Mouse (Mus musculus) embryonic facial prominence, embryonic 12.5 days (tissue): ENCODE results near the gene Pip4k2c. TPM values are rescaled to one million over a fixed set of nuclear protein-coding genes. Genes with fewer than 3 reads are reported as not detected.
A peak's percentile ranks its signal among the peaks of the same experiment; 100 is the strongest.

Source experiments
- ATAC-seq: fragments of 200-750 bp; cut with Nextera tagmentation; 2 replicates; pipeline ENCODE4 v1.8.0; 2017; ENCODE audit not compliant: insufficient number of reproducible peaks, insufficient read depth, low FRiP score, low TSS enrichment
- H3K27ac ChIP-seq: fragments of 300-500 bp; sonication (generic); 2 replicates; pipeline ENCODE4 v1.5.1; 2016; ENCODE audit warnings: mild to moderate bottlenecking
- H3K27me3 ChIP-seq: fragments of 300-500 bp; sonication (generic); 2 replicates; pipeline ENCODE4 v1.6.1; 2016; ENCODE audit warnings: mild to moderate bottlenecking, moderate library complexity
- H3K36me3 ChIP-seq: fragments of 300-500 bp; sonication (generic); 2 replicates; pipeline ENCODE4 v1.6.1; 2016; ENCODE audit warnings: mild to moderate bottlenecking
- H3K4me1 ChIP-seq: fragments of 300-500 bp; sonication (generic); 2 replicates; pipeline ENCODE4 v1.6.1; 2016
- H3K4me2 ChIP-seq: fragments of 300-500 bp; sonication (generic); replicated peaks from 2 replicates; pipeline ENCODE4 v1.6.1; 2016; ENCODE audit warnings: mild to moderate bottlenecking, moderate library complexity
- H3K4me3 ChIP-seq: fragments of 300-500 bp; sonication (generic); 2 replicates; pipeline ENCODE4 v1.5.1; 2016; ENCODE audit warnings: mild to moderate bottlenecking
- H3K9ac ChIP-seq: fragments of 300-500 bp; sonication (generic); 2 replicates; pipeline ENCODE4 v1.6.1; 2016; ENCODE audit warnings: mild to moderate bottlenecking, moderate library complexity
- H3K9me3 ChIP-seq: fragments of 300-500 bp; sonication (generic); 2 replicates; pipeline ENCODE4 v1.6.1; 2016; ENCODE audit warnings: mild to moderate bottlenecking, moderate library complexity
- WGBS: fragments of 180-500 bp; shearing (Covaris S2); methylation state at CpG from one replicate; pipeline ENCODE4 v1.1.7; 2016; 5-methylcytosine and 5-hydroxymethylcytosine counted together
- polyA plus RNA-seq: library from polyadenylated mRNA; unstranded; fragments of >200 nt; fragmentation: Nextera tagmentation; extraction: Ambion mirVana; gene quantifications from 2 replicates; pipeline ENCODE4 v1.2.1, GENCODE M21; 2016

Gene Pip4k2c
- polyA plus RNA-seq, 1 experiment from 2014 or later: 30.5 TPM

GRCm38 (mm10) chr10:127177235-127177634 is 34.1 kb downstream of the Pip4k2c start:
- peaks cover 29% of the 10 kb centered on the region for H3K4me1 ChIP-seq
- no peak overlapping the region for H3K9ac ChIP-seq
- no peaks in the 10 kb centered on the region for H3K9me3 ChIP-seq
- H3K4me2 ChIP-seq: peak overlapping the region; percentile 44
- H3K27ac ChIP-seq: no peak overlapping the region
- no peak overlapping the region for H3K4me3 ChIP-seq
- H3K27me3 ChIP-seq: peaks cover 63% of the 10 kb centered on the region
- ATAC-seq: no peak
- H3K36me3 ChIP-seq: no peaks in the 10 kb centered on the region
- 23% methylated on average over 9 of the region's 9 CpGs for WGBS

GRCm38 (mm10) chr10:127176756-127177155 is 34.6 kb downstream of the Pip4k2c start:
- ATAC-seq: no peak
- Histone ChIP-seq H3K9ac (no peak overlapping the region), H3K27me3 (peaks cover 66% of the 10 kb centered on the region), H3K36me3 (no peaks in the 10 kb centered on the region), H3K4me1 (peaks cover 29% of the 10 kb centered on the region), H3K27ac (no peak overlapping the region), H3K9me3 (no peaks in the 10 kb centered on the region), H3K4me2 (no peak overlapping the region), H3K4me3 (no peak overlapping the region)
- WGBS: 6% methylated on average over 7 of the region's 7 CpGs

- Histone ChIP-seq H3K27me3 (peaks cover 66% of the 10 kb centered on the region), H3K36me3 (no peaks in the 10 kb centered on the region), H3K4me2 (no peak overlapping the region), H3K4me1 (peaks cover 29% of the 10 kb centered on the region), H3K9me3 (no peaks in the 10 kb centered on the region), H3K9ac (no peak overlapping the region), H3K27ac (no peak overlapping the region), H3K4me3 (no peak overlapping the region)
- no peak for ATAC-seq
- WGBS: 32% methylated on average over 3 of the region's 3 CpGs
Measured at GRCm38 (mm10) chr10:127176228-127176627, 35.2 kb downstream of the Pip4k2c start.

GRCm38 (mm10) chr10:127174170-127174569 is 37.2 kb downstream of the Pip4k2c start:
- Histone ChIP-seq H3K9ac (no peak overlapping the region), H3K36me3 (no peaks in the 10 kb centered on the region), H3K27ac (no peak overlapping the region), H3K27me3 (peaks cover 66% of the 10 kb centered on the region), H3K4me2 (no peak overlapping the region), H3K4me3 (no peak overlapping the region), H3K9me3 (no peaks in the 10 kb centered on the region), H3K4me1 (peaks cover 29% of the 10 kb centered on the region)
- ATAC-seq: no peak
- 86% methylated on average over 7 of the region's 7 CpGs for WGBS

GRCm38 (mm10) chr10:127173148-127174065 is 38.0 kb downstream of the Pip4k2c start:
- Histone ChIP-seq H3K36me3 (no peaks in the 10 kb centered on the region), H3K4me3 (no peak overlapping the region), H3K4me2 (no peak overlapping the region), H3K27ac (no peak overlapping the region), H3K4me1 (peaks cover 26% of the 10 kb centered on the region), H3K9me3 (no peaks in the 10 kb centered on the region), H3K9ac (no peak overlapping the region), H3K27me3 (peaks cover 67% of the 10 kb centered on the region)
- WGBS: 81% methylated on average over 16 of the region's 16 CpGs
- no peak for ATAC-seq

- ATAC-seq: no peak
- Histone ChIP-seq H3K9me3 (no peaks in the 10 kb centered on the region), H3K4me3 (no peak overlapping the region), H3K9ac (no peak overlapping the region), H3K27ac (no peak overlapping the region), H3K36me3 (no peaks in the 10 kb centered on the region), H3K4me1 (peaks cover 11% of the 10 kb centered on the region), H3K27me3 (peaks cover 67% of the 10 kb centered on the region), H3K4me2 (no peak overlapping the region)
- 86% methylated on average over 15 of the region's 15 CpGs for WGBS
Measured at GRCm38 (mm10) chr10:127171631-127172200, 39.7 kb downstream of the Pip4k2c start.

- Histone ChIP-seq H3K27me3 (peaks cover 68% of the 10 kb centered on the region), H3K4me3 (peak overlapping the region; percentile 38), H3K4me1 (peaks cover 10% of the 10 kb centered on the region), H3K4me2 (peak overlapping the region; percentile 72), H3K36me3 (no peaks in the 10 kb centered on the region), H3K27ac (no peak overlapping the region), H3K9ac (no peak overlapping the region), H3K9me3 (no peaks in the 10 kb centered on the region)
- under 1% methylated on average over 26 of the region's 29 CpGs for WGBS
- ATAC-seq: peak; percentile 31
Measured at GRCm38 (mm10) chr10:127170837-127171272, 40.5 kb downstream of the Pip4k2c start.

DNA sequence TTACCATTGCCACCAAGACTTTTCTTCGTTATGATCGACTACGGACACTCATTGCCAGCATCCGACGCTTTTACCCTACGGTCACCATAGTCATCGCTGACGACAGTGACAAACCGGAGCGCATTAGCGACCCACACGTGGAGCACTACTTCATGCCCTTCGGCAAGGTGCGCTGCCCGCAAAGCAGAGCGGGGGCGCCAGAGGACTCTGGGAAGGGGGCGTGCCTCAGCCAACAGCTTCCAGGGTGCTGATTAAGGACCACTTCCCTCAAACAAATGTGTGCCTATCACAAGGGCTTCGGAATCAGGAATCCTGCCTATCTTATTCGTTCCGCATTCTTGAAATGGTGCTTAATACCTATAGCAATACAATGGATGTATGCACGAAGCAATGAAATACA is 41.4 kb downstream of the Pip4k2c start:
- Histone ChIP-seq H3K27me3 (peaks cover 76% of the 10 kb centered on the region), H3K4me1 (peaks cover 14% of the 10 kb centered on the region), H3K4me3 (peak overlapping the region; percentile 38), H3K9ac (no peak overlapping the region), H3K9me3 (no peaks in the 10 kb centered on the region), H3K27ac (no peak overlapping the region), H3K4me2 (peak overlapping the region; percentile 72), H3K36me3 (no peaks in the 10 kb centered on the region)
- 1% methylated on average over 22 of the region's 22 CpGs for WGBS
- no peak for ATAC-seq

DNA sequence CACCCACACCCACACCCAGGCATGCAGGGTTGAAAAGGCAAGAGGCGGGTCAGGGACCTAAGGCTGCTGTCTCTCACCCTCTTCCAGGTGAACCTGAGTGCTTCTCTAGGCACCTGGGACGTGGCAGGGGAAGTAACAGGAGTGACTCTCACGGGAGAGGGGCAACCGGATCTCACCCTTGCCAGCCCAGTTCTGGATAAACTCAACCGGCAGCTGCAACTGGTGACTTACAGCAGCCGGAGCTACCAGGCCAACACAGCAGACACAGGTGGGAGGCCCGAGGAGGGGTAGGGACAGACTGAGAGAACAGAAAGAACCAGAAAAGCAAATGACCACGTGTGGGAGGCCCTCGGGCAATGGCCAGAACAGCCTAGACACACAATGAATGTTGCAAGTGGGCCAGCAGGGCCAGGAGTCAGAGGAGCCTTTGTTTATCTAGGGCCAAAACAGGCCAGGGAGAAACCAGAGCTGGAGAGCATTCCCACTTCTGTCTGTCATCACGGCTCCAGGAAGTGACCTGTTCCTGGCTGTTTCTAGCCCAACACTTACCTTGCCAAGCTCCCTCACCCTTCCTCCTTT is 43.7 kb downstream of the Pip4k2c start:
- H3K27ac ChIP-seq: no peak overlapping the region
- H3K36me3 ChIP-seq: no peaks in the 10 kb centered on the region
- H3K4me1 ChIP-seq: peaks cover 14% of the 10 kb centered on the region
- no peaks in the 10 kb centered on the region for H3K9me3 ChIP-seq
- H3K4me3 ChIP-seq: no peak overlapping the region
- ATAC-seq: no peak
- H3K27me3 ChIP-seq: peaks cover 79% of the 10 kb centered on the region
- no peak overlapping the region for H3K4me2 ChIP-seq
- no peak overlapping the region for H3K9ac ChIP-seq
- WGBS: 26% methylated on average over 10 of the region's 10 CpGs

GRCm38 (mm10) chr10:127166771-127167613 is 44.4 kb downstream of the Pip4k2c start:
- no peak overlapping the region for H3K9ac ChIP-seq
- H3K4me2 ChIP-seq: no peak overlapping the region; the same call in 1 of the 2 replicates
- H3K27me3 ChIP-seq: peaks cover 76% of the 10 kb centered on the region
- no peak for ATAC-seq
- 18% methylated on average over 15 of the region's 15 CpGs for WGBS
- no peak overlapping the region for H3K27ac ChIP-seq
- no peaks in the 10 kb centered on the region for H3K9me3 ChIP-seq
- peaks cover 14% of the 10 kb centered on the region for H3K4me1 ChIP-seq
- H3K4me3 ChIP-seq: 0 out of 2 replicates have a peak overlapping the region, but pooled peaks have one; percentile 4
- no peaks in the 10 kb centered on the region for H3K36me3 ChIP-seq

DNA sequence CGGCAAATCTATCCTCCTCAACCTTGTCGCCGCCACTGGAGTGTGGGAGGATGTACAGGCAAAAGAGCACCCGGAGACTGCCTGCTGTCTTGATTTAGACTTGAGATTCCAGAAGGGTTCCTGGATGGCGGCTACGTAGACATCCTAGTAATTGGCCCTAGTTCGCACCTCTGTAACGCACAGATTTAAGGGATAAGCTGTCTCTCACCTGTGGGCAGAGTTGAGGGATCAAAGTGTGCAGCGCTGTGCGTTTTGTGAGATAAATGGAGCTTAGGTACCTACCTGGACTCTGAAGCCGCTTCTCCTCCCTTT is 45.0 kb downstream of the Pip4k2c start:
- Histone ChIP-seq H3K4me1 (peaks cover 14% of the 10 kb centered on the region), H3K27ac (no peak overlapping the region)
- WGBS: 3% methylated on average over 11 of the region's 11 CpGs

More for the DNA sequence above, 45.0 kb downstream of the Pip4k2c start:
- H3K27me3 ChIP-seq: peaks cover 70% of the 10 kb centered on the region
- peak overlapping the region; percentile 47; the same call in 1 of the 2 replicates for H3K9ac ChIP-seq
- no peak for ATAC-seq
- H3K36me3 ChIP-seq: no peaks in the 10 kb centered on the region
- H3K4me2 ChIP-seq: peak overlapping the region; percentile 99
- H3K9me3 ChIP-seq: no peaks in the 10 kb centered on the region
- H3K4me3 ChIP-seq: peak overlapping the region; percentile 64
